Mouse (Mus musculus): Measurements from ENCODE around the gene Pak3. TPM values are rescaled to one million over a fixed set of nuclear protein-coding genes. Genes with fewer than 3 reads are reported as not detected.

Pak3 gene
- total RNA-seq, 2 experiments from 2014 or later = 0.05 to 0.31 TPM

- no peak for DNase-seq (ENCODE audit: low spot score)
These were observed 146.1 kb downstream of the Pak3 start for GRCm38 (mm10) chrX:143664221-143665150.

- DNase-seq (ENCODE audit: low spot score) = no peak
These were observed 147.4 kb downstream of the Pak3 start for GRCm38 (mm10) chrX:143665771-143666170.

GRCm38 (mm10) chrX:143666991-143667390 is 148.6 kb downstream of the Pak3 start:
- no peak for DNase-seq (ENCODE audit: low spot score)

GRCm38 (mm10) chrX:143668242-143668641 is 149.9 kb downstream of the Pak3 start:
- DNase-seq (ENCODE audit: low spot score) = peak; percentile 35

GRCm38 (mm10) chrX:143678566-143678965 is 160.2 kb downstream of the Pak3 start:
- DNase-seq (ENCODE audit: low spot score) = no peak

- DNase-seq (ENCODE audit: low spot score) = no peak
These were observed 203.9 kb downstream of the Pak3 start for GRCm38 (mm10) chrX:143722250-143722649.

GRCm38 (mm10) chrX:143725411-143725810 is 207.0 kb downstream of the Pak3 start:
- DNase-seq (ENCODE audit: low spot score) = no peak

GRCm38 (mm10) chrX:143736035-143736434 is 217.6 kb downstream of the Pak3 start:
- DNase-seq (ENCODE audit: low spot score) = peak; percentile 1

GRCm38 (mm10) chrX:143739171-143739570 is 220.8 kb downstream of the Pak3 start:
- DNase-seq (ENCODE audit: low spot score) = peak; percentile 3

GRCm38 (mm10) chrX:143762556-143762955 is 244.2 kb downstream of the Pak3 start:
- DNase-seq (ENCODE audit: low spot score) = no peak

- DNase-seq (ENCODE audit: low spot score) = peak; percentile 6
These were observed 297.6 kb downstream of the Pak3 start for GRCm38 (mm10) chrX:143815948-143816347.

- DNase-seq (ENCODE audit: low spot score) = no peak
These were observed 300.6 kb downstream of the Pak3 start for GRCm38 (mm10) chrX:143818961-143819360.

- DNase-seq (ENCODE audit: low spot score) = no peak
These were observed 308.1 kb downstream of the Pak3 start for GRCm38 (mm10) chrX:143826521-143826920.

GRCm38 (mm10) chrX:143827212-143827611 is 308.8 kb downstream of the Pak3 start, which contains the start of gene Capn6:
Gene Capn6, minus strand, starts transcription at chrX:143827414.
- peak; percentile 34 for DNase-seq (ENCODE audit: low spot score)

GRCm38 (mm10) chrX:143846637-143847036 is 328.2 kb downstream of the Pak3 start:
- no peak for DNase-seq (ENCODE audit: low spot score)

Small RNAs within 50 kb of the gene (microRNA-seq; reads per million reads assigned to microRNA genes)
- not detected for gene Gm47298

Other genes with a start within 250 kb of the Pak3 start
- gene Chrdl1, start 124.3 kb upstream of the Pak3 start, total RNA-seq (2021) = 1 to 10 TPM; 2.2 to 3.0 TPM